Mouse (Mus musculus): ENCODE results near the gene Pxmp4. TPM values are rescaled to one million over a fixed set of nuclear protein-coding genes. Genes with fewer than 3 reads are reported as not detected.

Gene Pxmp4
- polyA plus RNA-seq, 1 experiment: 21.5 TPM

GRCm38 (mm10) chr2:154577744-154578067 is 25.8 kb downstream of the Pxmp4 start:
- no peak overlapping the region for H3K4me3 ChIP-seq (ENCODE audit: insufficient read depth, low read length)
- no peak for TF ChIP-seq CTCF (IDR thresholded peaks at IDR 0.05; ENCODE audit: extremely low read depth, insufficient read depth, low read length)
- TF ChIP-seq POLR2A (IDR thresholded peaks at IDR 0.05; ENCODE audit: extremely low read depth, insufficient read depth, low read length): no peak
- H3K27ac ChIP-seq (ENCODE audit: insufficient read depth, low read length): no peak overlapping the region
- no peaks in the 10 kb centered on the region for H3K4me1 ChIP-seq (ENCODE audit: control insufficient read depth, insufficient read depth, low read length)

GRCm38 (mm10) chr2:154576876-154577743 is 26.4 kb downstream of the Pxmp4 start:
- Histone ChIP-seq H3K27ac (ENCODE audit: insufficient read depth, low read length) (no peak overlapping the region), H3K4me3 (ENCODE audit: insufficient read depth, low read length) (no peak overlapping the region), H3K4me1 (ENCODE audit: control insufficient read depth, insufficient read depth, low read length) (peaks cover 1% of the 10 kb centered on the region; the same call in 1 of the 2 replicates)
- TF ChIP-seq CTCF (IDR thresholded peaks at IDR 0.05; ENCODE audit: extremely low read depth, insufficient read depth, low read length) (no peak), POLR2A (IDR thresholded peaks at IDR 0.05; ENCODE audit: extremely low read depth, insufficient read depth, low read length) (no peak)

GRCm38 (mm10) chr2:154574271-154574670 is 29.2 kb downstream of the Pxmp4 start:
- no peak overlapping the region for H3K4me3 ChIP-seq (ENCODE audit: insufficient read depth, low read length)
- peaks cover 2% of the 10 kb centered on the region; the same call in 1 of the 2 replicates for H3K4me1 ChIP-seq (ENCODE audit: control insufficient read depth, insufficient read depth, low read length)
- TF ChIP-seq POLR2A (IDR thresholded peaks at IDR 0.05; ENCODE audit: extremely low read depth, insufficient read depth, low read length) (no peak), CTCF (IDR thresholded peaks at IDR 0.05; ENCODE audit: extremely low read depth, insufficient read depth, low read length) (no peak)
- no peak overlapping the region for H3K27ac ChIP-seq (ENCODE audit: insufficient read depth, low read length)

DNA sequence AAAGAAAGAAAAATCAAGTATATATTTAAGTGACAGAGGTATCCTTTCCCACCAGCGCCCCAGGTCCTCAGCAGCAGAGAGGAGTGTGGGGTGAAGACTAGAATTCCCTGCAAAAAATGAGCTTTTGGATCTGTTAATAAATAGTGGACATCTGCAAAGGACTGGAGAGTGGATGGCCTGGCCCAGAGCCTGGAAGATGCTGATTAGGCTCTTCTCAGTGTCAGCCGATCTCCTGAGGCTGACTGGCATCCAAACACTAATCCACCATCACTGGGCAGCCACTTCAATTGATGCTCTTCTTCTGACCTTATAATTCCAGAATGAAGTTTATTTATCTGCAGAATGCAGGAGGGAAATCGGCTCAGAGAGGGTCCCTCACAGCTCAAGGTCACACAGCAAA is 30.5 kb downstream of the Pxmp4 start:
- no peak for TF ChIP-seq CTCF (IDR thresholded peaks at IDR 0.05; ENCODE audit: extremely low read depth, insufficient read depth, low read length)
- TF ChIP-seq POLR2A (IDR thresholded peaks at IDR 0.05; ENCODE audit: extremely low read depth, insufficient read depth, low read length): no peak
- Histone ChIP-seq H3K4me3 (ENCODE audit: insufficient read depth, low read length) (no peak overlapping the region), H3K27ac (ENCODE audit: insufficient read depth, low read length) (no peak overlapping the region), H3K4me1 (ENCODE audit: control insufficient read depth, insufficient read depth, low read length) (peaks cover 2% of the 10 kb centered on the region; the same call in 1 of the 2 replicates)

GRCm38 (mm10) chr2:154571976-154572375 is 31.5 kb downstream of the Pxmp4 start:
- H3K4me3 ChIP-seq (ENCODE audit: insufficient read depth, low read length): no peak overlapping the region
- TF ChIP-seq POLR2A (IDR thresholded peaks at IDR 0.05; ENCODE audit: extremely low read depth, insufficient read depth, low read length) (no peak), CTCF (IDR thresholded peaks at IDR 0.05; ENCODE audit: extremely low read depth, insufficient read depth, low read length) (no peak)
- H3K4me1 ChIP-seq (ENCODE audit: control insufficient read depth, insufficient read depth, low read length): peaks cover 2% of the 10 kb centered on the region; the same call in 1 of the 2 replicates
- no peak overlapping the region for H3K27ac ChIP-seq (ENCODE audit: insufficient read depth, low read length)

DNA sequence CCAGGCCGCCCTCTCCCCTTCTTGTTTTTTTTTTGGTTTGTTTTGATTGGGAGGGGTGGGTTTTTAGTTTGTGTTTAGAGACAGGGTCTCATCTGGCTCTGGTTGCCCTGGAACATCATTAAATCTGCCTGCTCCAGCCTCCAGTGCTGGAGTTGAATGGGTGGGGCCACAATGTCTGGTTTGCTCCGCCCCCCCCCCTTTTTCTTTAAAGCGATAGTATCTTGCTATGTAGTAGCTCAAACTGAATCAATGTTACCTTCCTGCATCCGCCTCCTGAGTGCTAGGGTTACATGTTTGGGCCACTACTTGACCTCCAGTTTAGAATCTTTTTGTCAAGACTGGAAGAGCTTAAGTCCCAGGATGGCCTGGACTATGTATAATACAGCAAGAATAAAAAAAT is 32.2 kb downstream of the Pxmp4 start:
- Histone ChIP-seq H3K4me1 (ENCODE audit: control insufficient read depth, insufficient read depth, low read length) (peaks cover 2% of the 10 kb centered on the region; the same call in 1 of the 2 replicates), H3K4me3 (ENCODE audit: insufficient read depth, low read length) (no peak overlapping the region), H3K27ac (ENCODE audit: insufficient read depth, low read length) (no peak overlapping the region)
- TF ChIP-seq CTCF (IDR thresholded peaks at IDR 0.05; ENCODE audit: extremely low read depth, insufficient read depth, low read length): no peak
- no peak for TF ChIP-seq POLR2A (IDR thresholded peaks at IDR 0.05; ENCODE audit: extremely low read depth, insufficient read depth, low read length)

GRCm38 (mm10) chr2:154570666-154571065 is 32.8 kb downstream of the Pxmp4 start:
- TF ChIP-seq POLR2A (IDR thresholded peaks at IDR 0.05; ENCODE audit: extremely low read depth, insufficient read depth, low read length) (no peak), CTCF (IDR thresholded peaks at IDR 0.05; ENCODE audit: extremely low read depth, insufficient read depth, low read length) (no peak)
- Histone ChIP-seq H3K27ac (ENCODE audit: insufficient read depth, low read length) (no peak overlapping the region), H3K4me3 (ENCODE audit: insufficient read depth, low read length) (no peak overlapping the region; the same call in 1 of the 2 replicates), H3K4me1 (ENCODE audit: control insufficient read depth, insufficient read depth, low read length) (peaks cover 2% of the 10 kb centered on the region; the same call in 1 of the 2 replicates)

DNA sequence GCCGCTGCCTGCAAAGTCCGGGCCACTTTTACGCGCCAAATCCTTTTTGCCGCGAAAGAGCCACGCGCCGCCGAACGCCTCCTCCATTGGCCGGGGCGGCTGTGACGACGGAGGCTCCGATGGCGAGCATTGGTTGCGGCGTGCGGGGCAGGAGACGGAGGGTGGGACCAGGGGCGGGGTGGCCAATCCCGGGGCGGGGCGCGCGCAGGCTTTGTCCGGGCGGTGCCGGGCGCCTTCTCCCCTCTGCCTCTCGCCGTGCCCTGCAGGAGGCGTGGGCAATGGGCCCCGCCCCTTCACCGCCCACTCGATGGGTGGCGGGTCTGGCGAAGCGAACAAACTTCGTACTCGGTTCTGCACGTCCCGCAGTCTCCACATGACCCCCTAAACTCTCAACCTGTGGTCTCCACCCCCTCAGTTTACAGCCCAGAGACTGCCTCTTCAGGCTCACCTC is 33.6 kb downstream of the Pxmp4 start, which contains the start of gene E2f1:
TSS of gene E2f1 (minus strand) at position 57 of the 451 bp plus-strand sequence.
- Histone ChIP-seq H3K27ac (ENCODE audit: insufficient read depth, low read length) (no peak within 1 kb of the TSS), H3K4me3 (ENCODE audit: insufficient read depth, low read length) (peak within 1 kb of the TSS; percentile 46), H3K4me1 (ENCODE audit: control insufficient read depth, insufficient read depth, low read length) (peaks cover 2% of the 10 kb centered on the region; the same call in 1 of the 2 replicates)
- no peak for TF ChIP-seq POLR2A (IDR thresholded peaks at IDR 0.05; ENCODE audit: extremely low read depth, insufficient read depth, low read length)
- no peak for TF ChIP-seq CTCF (IDR thresholded peaks at IDR 0.05; ENCODE audit: extremely low read depth, insufficient read depth, low read length)

DNA sequence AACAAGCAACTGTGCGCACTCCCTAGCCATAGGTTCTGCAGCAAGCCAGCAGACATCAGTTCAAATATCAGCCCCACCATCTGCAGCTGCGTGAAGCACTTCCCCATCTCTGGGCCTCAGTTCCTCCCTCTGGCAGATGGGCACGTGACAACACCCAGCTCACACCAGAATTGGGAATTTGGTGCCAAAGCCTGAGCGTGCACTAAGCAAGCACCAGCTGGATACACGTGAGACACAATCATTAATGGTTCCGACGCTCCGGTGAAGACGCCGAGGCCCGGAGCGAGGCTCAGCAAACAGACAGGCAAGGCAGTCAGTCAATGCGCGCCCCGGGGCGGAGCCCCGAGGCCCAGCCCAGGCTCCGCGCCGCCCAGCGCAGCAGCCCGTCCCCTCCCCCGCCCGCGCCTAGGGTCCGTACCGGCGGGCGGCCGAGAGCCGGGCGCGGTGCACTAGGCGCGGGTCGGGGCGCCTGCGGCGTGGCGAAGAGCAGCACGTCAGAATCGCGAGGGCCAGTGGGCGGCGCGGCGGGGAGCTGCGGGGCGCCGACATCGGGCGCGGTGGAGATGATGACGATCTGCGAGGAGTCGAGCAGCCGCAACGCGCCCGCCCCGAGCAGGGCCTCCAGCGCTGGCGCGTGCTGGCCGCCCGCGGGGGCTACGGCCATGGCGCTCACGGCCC is 34.3 kb downstream of the Pxmp4 start:
- H3K4me3 ChIP-seq (ENCODE audit: insufficient read depth, low read length): peak overlapping the region; percentile 46
- TF ChIP-seq POLR2A (IDR thresholded peaks at IDR 0.05; ENCODE audit: extremely low read depth, insufficient read depth, low read length): no peak
- TF ChIP-seq CTCF (IDR thresholded peaks at IDR 0.05; ENCODE audit: extremely low read depth, insufficient read depth, low read length): no peak
- H3K4me1 ChIP-seq (ENCODE audit: control insufficient read depth, insufficient read depth, low read length): peaks cover 2% of the 10 kb centered on the region; the same call in 1 of the 2 replicates
- H3K27ac ChIP-seq (ENCODE audit: insufficient read depth, low read length): no peak overlapping the region
